Mouse (Mus musculus) cerebellum, postnatal 25 days (tissue): Measurements from ENCODE around the gene Atp6v0a1.
"Not testable (repeated sequence)": the region's sequence is repeated elsewhere in the genome, so short reads cannot be mapped to it uniquely, and the experiment has no call there.

Experiments used
- DNase-seq, 2 experiments: peaks; one replicate each; pipeline ENCODE4 v3.0.0; 2021; ENCODE audit warnings: mixed read lengths in 2 of 2

Gene Atp6v0a1

GRCm38 (mm10) chr11:100982087-100982486 is 27.2 kb upstream of the Atp6v0a1 start:
- no peak for DNase-seq

- DNase-seq = peak; percentile 83 to 91
Observed at GRCm38 (mm10) chr11:100983125-100983777, 26.0 kb upstream of the Atp6v0a1 start.

GRCm38 (mm10) chr11:100983778-100984131 is 25.5 kb upstream of the Atp6v0a1 start:
- no peak for DNase-seq

GRCm38 (mm10) chr11:100985607-100986006 is 23.6 kb upstream of the Atp6v0a1 start:
- DNase-seq = no peak

- DNase-seq = no peak
Observed at GRCm38 (mm10) chr11:100988674-100989073, 20.6 kb upstream of the Atp6v0a1 start.

- no peak for DNase-seq
Observed at GRCm38 (mm10) chr11:100989666-100990065, 19.6 kb upstream of the Atp6v0a1 start.

- peak in 1 of 2 experiments; percentile 52 for DNase-seq
Observed at GRCm38 (mm10) chr11:100991027-100991534, 18.2 kb upstream of the Atp6v0a1 start.

GRCm38 (mm10) chr11:100993437-100993836 is 15.8 kb upstream of the Atp6v0a1 start:
- DNase-seq = no peak

GRCm38 (mm10) chr11:100994233-100994632 is 15.0 kb upstream of the Atp6v0a1 start:
- no peak for DNase-seq

- no peak for DNase-seq
Observed at GRCm38 (mm10) chr11:100994655-100995054, 14.6 kb upstream of the Atp6v0a1 start.

GRCm38 (mm10) chr11:100996501-100996900 is 12.8 kb upstream of the Atp6v0a1 start:
- DNase-seq = no peak

GRCm38 (mm10) chr11:100998836-100999235 is 10.4 kb upstream of the Atp6v0a1 start:
- no peak for DNase-seq

GRCm38 (mm10) chr11:100999254-100999653 is 10.0 kb upstream of the Atp6v0a1 start:
- DNase-seq = no peak

- not testable (repeated sequence) for DNase-seq
Observed at GRCm38 (mm10) chr11:101001875-101002552, 7.2 kb upstream of the Atp6v0a1 start.

GRCm38 (mm10) chr11:101003025-101003685 is 6.1 kb upstream of the Atp6v0a1 start:
- no peak for DNase-seq

GRCm38 (mm10) chr11:101008206-101009045 is 826 bp upstream of the Atp6v0a1 start:
- no peak for DNase-seq

GRCm38 (mm10) chr11:101009888-101010784 is 884 bp downstream of the Atp6v0a1 start:
- peak; percentile 36 to 58 for DNase-seq

GRCm38 (mm10) chr11:101011641-101012040 is 2.4 kb downstream of the Atp6v0a1 start:
- DNase-seq = peak; percentile 39 to 51

GRCm38 (mm10) chr11:101023371-101023770 is 14.1 kb downstream of the Atp6v0a1 start:
- DNase-seq = peak; percentile 80 to 90

- DNase-seq = no peak
Observed at GRCm38 (mm10) chr11:101024001-101024400, 14.7 kb downstream of the Atp6v0a1 start.

GRCm38 (mm10) chr11:101027121-101027520 is 17.9 kb downstream of the Atp6v0a1 start:
- DNase-seq = no peak

- peak in 1 of 2 experiments; percentile 54 for DNase-seq
Observed at GRCm38 (mm10) chr11:101029320-101029719, 20.1 kb downstream of the Atp6v0a1 start.
